7 mouse cellular contexts compared by ENCODE assay signal in genomic region chr17:34644608-34645007, GRCm38 (mm10). TPM values are rescaled to one million over a fixed set of nuclear protein-coding genes. Genes with fewer than 3 reads are reported as not detected.
A peak's percentile ranks its signal among the peaks of the same experiment; 100 is the strongest.
DNase-seq lines count a peak whose midpoint lies in the region; ATAC-seq and TF ChIP-seq lines count a peak whose summit lies in the region.

Gene Fkbpl, plus strand, starts transcription at chr17:34644764.

- peaks cover 8% of the 10 kb centered on the region for H3K36me3 ChIP-seq in embryonic facial prominence, embryonic 12.5 days
- no peaks in the 10 kb centered on the region for H3K36me3 ChIP-seq in kidney, adult 2 months (ENCODE audit: control insufficient read depth, insufficient read depth, low read length)
- H3K36me3 ChIP-seq in limb, embryonic 12.5 days = peaks cover 17% of the 10 kb centered on the region
- H3K36me3 ChIP-seq in midbrain, embryonic 15.5 days (replicated peaks) = no peaks in the 10 kb centered on the region
- no peaks in the 10 kb centered on the region for H3K36me3 ChIP-seq in spleen, adult 2 months (ENCODE audit: control insufficient read depth, insufficient read depth, low read length)

- peaks cover 41% of the 10 kb centered on the region for H3K4me1 ChIP-seq in embryonic facial prominence, embryonic 12.5 days
- peaks cover 3% of the 10 kb centered on the region; the same call in 1 of the 2 replicates for H3K4me1 ChIP-seq in kidney, adult 2 months (ENCODE audit: control insufficient read depth, insufficient read depth, low read length)
- peaks cover 30% of the 10 kb centered on the region for H3K4me1 ChIP-seq in limb, embryonic 12.5 days (replicated peaks)
- peaks cover 40% of the 10 kb centered on the region for H3K4me1 ChIP-seq in midbrain, embryonic 15.5 days
- peaks cover 14% of the 10 kb centered on the region; the same call in 1 of the 2 replicates for H3K4me1 ChIP-seq in spleen, adult 2 months (ENCODE audit: control insufficient read depth, insufficient read depth, insufficient read length)

- peak within 1 kb of the TSS; percentile 76 for H3K4me2 ChIP-seq in embryonic facial prominence, embryonic 12.5 days (replicated peaks)
- H3K4me2 ChIP-seq in limb, embryonic 12.5 days = peak within 1 kb of the TSS; percentile 76
- peak within 1 kb of the TSS; percentile 82 for H3K4me2 ChIP-seq in midbrain, embryonic 15.5 days

- H3K4me3 ChIP-seq in embryonic facial prominence, embryonic 12.5 days = peak within 1 kb of the TSS; percentile 67
- H3K4me3 ChIP-seq in kidney, adult 2 months (ENCODE audit: insufficient read depth, low read depth, low read length) = peak within 1 kb of the TSS; percentile 79
- H3K4me3 ChIP-seq in limb, embryonic 12.5 days (replicated peaks) = peak within 1 kb of the TSS; percentile 63
- peak within 1 kb of the TSS; percentile 57 for H3K4me3 ChIP-seq in midbrain, embryonic 15.5 days
- peak within 1 kb of the TSS; percentile 60 for H3K4me3 ChIP-seq in spleen, adult 2 months (ENCODE audit: extremely low read depth, insufficient read depth, insufficient read length)

- H3K9ac ChIP-seq in embryonic facial prominence, embryonic 12.5 days = peak within 1 kb of the TSS; percentile 75
- H3K9ac ChIP-seq in limb, embryonic 12.5 days (replicated peaks) = peak within 1 kb of the TSS; percentile 60
- H3K9ac ChIP-seq in midbrain, embryonic 15.5 days = peak within 1 kb of the TSS; percentile 64

- TF ChIP-seq POLR2A in kidney, adult 2 months (IDR thresholded peaks at IDR 0.05; ENCODE audit: low read depth, low read length) = no peak
- no peak; the same call in 1 of the 2 replicates for TF ChIP-seq POLR2A in spleen, adult 2 months (IDR thresholded peaks at IDR 0.05; ENCODE audit: low read depth, low read length)

- H3K9me3 ChIP-seq in embryonic facial prominence, embryonic 12.5 days = no peaks in the 10 kb centered on the region
- H3K9me3 ChIP-seq in limb, embryonic 12.5 days = no peaks in the 10 kb centered on the region
- H3K9me3 ChIP-seq in midbrain, embryonic 15.5 days = no peaks in the 10 kb centered on the region

- DNase-seq in adrenal gland, postnatal 25 days = peak; percentile 90
- DNase-seq in heart, adult 18-20 months = peak; percentile 98 to 99
- peak; percentile 99 for DNase-seq in kidney, adult 2 months
- DNase-seq in spleen, adult 2 months (ENCODE audit: low read depth in 1 of 2, low spot score in 2 of 2) = peak; percentile 90 to 97

- under 1% methylated on average over 16 of the region's 16 CpGs for WGBS in embryonic facial prominence, embryonic 12.5 days
- WGBS in kidney, adult 2 months = under 1% methylated on average over 16 of the region's 16 CpGs
- under 1% methylated on average over 16 of the region's 16 CpGs for WGBS in limb, embryonic 12.5 days
- under 1% methylated on average over 16 of the region's 16 CpGs for WGBS in midbrain, embryonic 15.5 days
- 2% methylated on average over 16 of the region's 16 CpGs for WGBS in spleen, adult 2 months

- H3K27ac ChIP-seq in embryonic facial prominence, embryonic 12.5 days = peak within 1 kb of the TSS; percentile 63; the same call in 1 of the 2 replicates
- peak within 1 kb of the TSS; percentile 66 for H3K27ac ChIP-seq in kidney, adult 2 months (ENCODE audit: insufficient read depth, low read depth, low read length)
- H3K27ac ChIP-seq in limb, embryonic 12.5 days = peak within 1 kb of the TSS; percentile 72
- H3K27ac ChIP-seq in midbrain, embryonic 15.5 days = peak within 1 kb of the TSS; percentile 81
- peak within 1 kb of the TSS; percentile 51; the same call in 1 of the 2 replicates for H3K27ac ChIP-seq in spleen, adult 2 months (ENCODE audit: insufficient read depth, low read length)

- no peaks in the 10 kb centered on the region for H3K27me3 ChIP-seq in embryonic facial prominence, embryonic 12.5 days
- H3K27me3 ChIP-seq in kidney, adult 2 months (replicated peaks; ENCODE audit: control insufficient read depth, insufficient read depth, low read length) = no peaks in the 10 kb centered on the region
- H3K27me3 ChIP-seq in limb, embryonic 12.5 days = no peaks in the 10 kb centered on the region
- no peaks in the 10 kb centered on the region for H3K27me3 ChIP-seq in midbrain, embryonic 15.5 days (replicated peaks)
- H3K27me3 ChIP-seq in spleen, adult 2 months (ENCODE audit: control insufficient read depth, insufficient read depth, low read length) = no peaks in the 10 kb centered on the region

- peak; percentile 70 for ATAC-seq in embryonic facial prominence, embryonic 12.5 days (ENCODE audit: insufficient number of reproducible peaks, insufficient read depth, low FRiP score, low TSS enrichment)
- ATAC-seq in limb, embryonic 12.5 days (ENCODE audit: insufficient number of reproducible peaks, insufficient read depth, low FRiP score, low TSS enrichment, low read depth) = peak; percentile 53
- peak; percentile 77 for ATAC-seq in midbrain, embryonic 15.5 days (replicated peaks)

- TF ChIP-seq CTCF in kidney, adult 2 months (conservative IDR thresholded peaks at IDR 0.05; ENCODE audit: insufficient read depth, insufficient read length, low read depth, low read length) = no peak
- TF ChIP-seq CTCF in spleen, adult 2 months (IDR thresholded peaks at IDR 0.05; ENCODE audit: extremely low read depth, insufficient read depth, insufficient read length, insufficient replicate concordance) = no peak

RNA-seq across cellular contexts. Expression of gene Fkbpl, which starts in this region (rescaled TPM):
- total RNA-seq in adrenal gland, postnatal 25 days (2021) = 13.4 TPM in 2 replicates
- polyA plus RNA-seq in embryonic facial prominence, embryonic 12.5 days (2016; fragmentation: Nextera tagmentation; extraction: Ambion mirVana) = 16.6 and 16.8 TPM in 2 replicates
- total RNA-seq in heart, adult 18-20 months (2021) = 1 to 10 TPM; 5.8 to 6.5 TPM
- 5.5 and 5.8 TPM in 2 replicates for polyA plus RNA-seq in kidney, adult 2 months (2012; rRNA removed)
- polyA plus RNA-seq in limb, embryonic 12.5 days (2016; fragmentation: Nextera tagmentation; extraction: Ambion mirVana) = 14.0 and 19.5 TPM in 2 replicates
- polyA plus RNA-seq in midbrain, embryonic 15.5 days (2015; fragmentation: Nextera tagmentation; extraction: Ambion mirVana) = 14.6 and 16.0 TPM in 2 replicates
- 1.4 and 1.6 TPM in 2 replicates for polyA plus RNA-seq in spleen, adult 2 months (2012; rRNA removed)

Comparison
In these comparisons a context has a peak if more than half of its experiments do, and no peak if none do; other contexts are left out.
1. Peak in every context shown above with its lines: DNase-seq, ATAC-seq, H3K4me3 ChIP-seq and H3K27ac ChIP-seq.